Mouse (Mus musculus): Measurements from ENCODE around the gene Glcci1. TPM values are rescaled to one million over a fixed set of nuclear protein-coding genes. Genes with fewer than 3 reads are reported as not detected.
A peak's percentile ranks its signal among the peaks of the same experiment; 100 is the strongest.

Glcci1 gene
- total and polyA plus RNA-seq, 3 experiments = 1.8 to 31.1 (median 7.9) TPM

GRCm38 (mm10) chr6:8632701-8633100 lies 123.3 kb downstream of the Glcci1 start:
- Histone ChIP-seq H3K9ac (ENCODE audit: control insufficient read depth, low read depth, low read length, poor library complexity, severe bottlenecking) (no peak overlapping the region), H3K27ac (ENCODE audit: control insufficient read depth, low read depth, low read length) (peak overlapping the region; percentile 70), H3K27me3 (ENCODE audit: control insufficient read depth in 1 of 2, insufficient read depth in 2 of 2, low read length in 2 of 2) (no peaks in the 10 kb centered on the region), H3K9me3 (replicated peaks; ENCODE audit: insufficient read depth, low read length) (no peaks in the 10 kb centered on the region), H3K36me3 (ENCODE audit: control insufficient read depth in 1 of 2, insufficient read depth in 2 of 2, low read length in 2 of 2) (peaks cover 0 to 29% of the 10 kb centered on the region in 2 experiments; a peak in 2 of 4 replicates), H3K4me1 (ENCODE audit: control insufficient read depth in 1 of 2, insufficient read depth in 2 of 2, low read length in 2 of 2) (peaks cover 9 to 26% of the 10 kb centered on the region in 2 experiments), H3K4me3 (ENCODE audit: control insufficient read depth in 1 of 2, insufficient read depth in 1 of 2, low read depth in 2 of 2, low read length in 2 of 2) (no peak overlapping the region), H3K79me2 (ENCODE audit: control insufficient read depth, insufficient read depth, low read length, poor library complexity) (no peaks in the 10 kb centered on the region)
- DNase-seq (ENCODE audit: low read depth, low spot score) = peak; percentile 37
- TF ChIP-seq USF1 (IDR thresholded peaks at IDR 0.05; ENCODE audit: low read depth, low read length) (no peak), CHD2 (IDR thresholded peaks at IDR 0.05; ENCODE audit: low read length) (no peak), RCOR1 (IDR thresholded peaks at IDR 0.05; ENCODE audit: low read depth, low read length) (no peak), TAL1 (IDR thresholded peaks at IDR 0.05; ENCODE audit: low read length) (no peak), MAZ (IDR thresholded peaks at IDR 0.05; ENCODE audit: low read depth, low read length) (no peak), EP300 (IDR thresholded peaks at IDR 0.05; ENCODE audit: low read depth in 1 of 2, low read length in 2 of 2) (peak in 1 of 2 experiments; percentile 19; a peak in 1 of 4 replicates)

- no peak overlapping the region for H3K9ac ChIP-seq (ENCODE audit: control insufficient read depth, low read depth, low read length, poor library complexity, severe bottlenecking)
Measured at GRCm38 (mm10) chr6:8638122-8638521, 128.7 kb downstream of the Glcci1 start.

GRCm38 (mm10) chr6:8638899-8639298 lies 129.5 kb downstream of the Glcci1 start:
- Histone ChIP-seq H3K9me3 (replicated peaks; ENCODE audit: insufficient read depth, low read length) (no peaks in the 10 kb centered on the region), H3K79me2 (ENCODE audit: control insufficient read depth, insufficient read depth, low read length, poor library complexity) (no peaks in the 10 kb centered on the region)
- TF ChIP-seq ZC3H11A (IDR thresholded peaks at IDR 0.05; ENCODE audit: low read depth, low read length) (no peak), ZNF384 (IDR thresholded peaks at IDR 0.05; ENCODE audit: low read depth, low read length) (no peak), ZMIZ1 (IDR thresholded peaks at IDR 0.05; ENCODE audit: low read depth, low read length) (no peak), POLR2AphosphoS5 (IDR thresholded peaks at IDR 0.05; ENCODE audit: borderline replicate concordance, low read depth, low read length) (no peak), MXI1 (IDR thresholded peaks at IDR 0.05; ENCODE audit: low read depth, low read length) (no peak), TAL1 (IDR thresholded peaks at IDR 0.05; ENCODE audit: low read length) (no peak), E2F4 (IDR thresholded peaks at IDR 0.05; ENCODE audit: borderline replicate concordance, low read depth, low read length) (no peak), NELFE (IDR thresholded peaks at IDR 0.05; ENCODE audit: low read depth, low read length) (no peak), MAZ (IDR thresholded peaks at IDR 0.05; ENCODE audit: low read depth, low read length) (no peak), RAD21 (IDR thresholded peaks at IDR 0.05; ENCODE audit: low read depth, low read length) (no peak), ETS1 (IDR thresholded peaks at IDR 0.05; ENCODE audit: low read depth, low read length) (no peak)

More at GRCm38 (mm10) chr6:8638122-8638521, 128.7 kb downstream of the Glcci1 start:
- H3K27ac ChIP-seq (ENCODE audit: control insufficient read depth, low read depth, low read length) = no peak overlapping the region
- H3K4me1 ChIP-seq (ENCODE audit: control insufficient read depth in 1 of 2, insufficient read depth in 2 of 2, low read length in 2 of 2) = peaks cover 0 to 15% of the 10 kb centered on the region in 2 experiments; a peak in 3 of 4 replicates
- no peaks in the 10 kb centered on the region for H3K9me3 ChIP-seq (replicated peaks; ENCODE audit: insufficient read depth, low read length)
- TF ChIP-seq RCOR1 (IDR thresholded peaks at IDR 0.05; ENCODE audit: low read depth, low read length) = no peak
- TF ChIP-seq SMC3 (IDR thresholded peaks at IDR 0.05; ENCODE audit: low read depth, low read length) = no peak
- no peak for TF ChIP-seq ZKSCAN1 (IDR thresholded peaks at IDR 0.05; ENCODE audit: low read depth, low read length)
- no peak for TF ChIP-seq POLR2AphosphoS2 (IDR thresholded peaks at IDR 0.05; ENCODE audit: low read length)
- no peak for TF ChIP-seq POLR2AphosphoS5 (IDR thresholded peaks at IDR 0.05; ENCODE audit: borderline replicate concordance, low read depth, low read length)
- TF ChIP-seq POLR2A (IDR thresholded peaks at IDR 0.05; ENCODE audit: control insufficient read depth in 1 of 2, insufficient read depth in 1 of 2, low read depth in 1 of 2, low read length in 2 of 2, poor library complexity in 1 of 2) = no peak
- TF ChIP-seq EP300 (IDR thresholded peaks at IDR 0.05; ENCODE audit: low read depth in 1 of 2, low read length in 2 of 2) = no peak
- TF ChIP-seq CTCF (IDR thresholded peaks at IDR 0.05 in 2 of 3, conservative IDR thresholded peaks at IDR 0.05 in 1 of 3; ENCODE audit: control insufficient read depth in 1 of 3, insufficient read depth in 1 of 3, low read depth in 2 of 3, low read length in 3 of 3, poor library complexity in 1 of 3, severe bottlenecking in 1 of 3) = no peak
- no peak for TF ChIP-seq GABPA (IDR thresholded peaks at IDR 0.05; ENCODE audit: low read depth, low read length)
- no peak for TF ChIP-seq NELFE (IDR thresholded peaks at IDR 0.05; ENCODE audit: low read depth, low read length)
- TF ChIP-seq E2F4 (IDR thresholded peaks at IDR 0.05; ENCODE audit: borderline replicate concordance, low read depth, low read length) = no peak
- no peak for TF ChIP-seq BHLHE40 (IDR thresholded peaks at IDR 0.05; ENCODE audit: borderline replicate concordance, low read depth, low read length)
- no peak for TF ChIP-seq TBP (IDR thresholded peaks at IDR 0.05; ENCODE audit: low read depth, low read length)
- no peak for TF ChIP-seq MAX (IDR thresholded peaks at IDR 0.05; ENCODE audit: low read length)
- no peak for TF ChIP-seq CHD1 (IDR thresholded peaks at IDR 0.05; ENCODE audit: low read depth, low read length)
- TF ChIP-seq USF2 (IDR thresholded peaks at IDR 0.05; ENCODE audit: borderline replicate concordance in 1 of 2, insufficient read depth in 1 of 2, low read depth in 1 of 2, low read length in 2 of 2) = no peak
- no peak for TF ChIP-seq MYB (IDR thresholded peaks at IDR 0.05; ENCODE audit: low read depth, low read length)
- peaks cover 0 to 16% of the 10 kb centered on the region in 2 experiments; a peak in 2 of 4 replicates for H3K36me3 ChIP-seq (ENCODE audit: control insufficient read depth in 1 of 2, insufficient read depth in 2 of 2, low read length in 2 of 2)
- DNase-seq (ENCODE audit: low read depth, low spot score) = no peak
- no peaks in the 10 kb centered on the region for H3K79me2 ChIP-seq (ENCODE audit: control insufficient read depth, insufficient read depth, low read length, poor library complexity)
- H3K27me3 ChIP-seq (ENCODE audit: control insufficient read depth in 1 of 2, insufficient read depth in 2 of 2, low read length in 2 of 2) = no peaks in the 10 kb centered on the region
- H3K4me3 ChIP-seq (ENCODE audit: control insufficient read depth in 1 of 2, insufficient read depth in 1 of 2, low read depth in 2 of 2, low read length in 2 of 2) = no peak overlapping the region

More at GRCm38 (mm10) chr6:8638899-8639298, 129.5 kb downstream of the Glcci1 start:
- DNase-seq (ENCODE audit: low read depth, low spot score) = no peak
- no peaks in the 10 kb centered on the region for H3K27me3 ChIP-seq (ENCODE audit: control insufficient read depth in 1 of 2, insufficient read depth in 2 of 2, low read length in 2 of 2)
- H3K4me1 ChIP-seq (ENCODE audit: control insufficient read depth in 1 of 2, insufficient read depth in 2 of 2, low read length in 2 of 2) = peaks cover 0 to 14% of the 10 kb centered on the region in 2 experiments; a peak in 3 of 4 replicates
- H3K9ac ChIP-seq (ENCODE audit: control insufficient read depth, low read depth, low read length, poor library complexity, severe bottlenecking) = no peak overlapping the region
- no peak overlapping the region for H3K4me3 ChIP-seq (ENCODE audit: control insufficient read depth in 1 of 2, insufficient read depth in 1 of 2, low read depth in 2 of 2, low read length in 2 of 2)
- no peak overlapping the region for H3K27ac ChIP-seq (ENCODE audit: control insufficient read depth, low read depth, low read length)
- H3K36me3 ChIP-seq (ENCODE audit: control insufficient read depth in 1 of 2, insufficient read depth in 2 of 2, low read length in 2 of 2) = peaks cover 0 to 12% of the 10 kb centered on the region in 2 experiments; a peak in 2 of 4 replicates

Data from MEL (cell line).